Mouse (Mus musculus) MEL (cell line): Measurements from ENCODE around the gene Ano10. TPM values are rescaled to one million over a fixed set of nuclear protein-coding genes. Genes with fewer than 3 reads are reported as not detected.

Experiments
- DNase-seq: peaks from one replicate; pipeline ENCODE4 v3.0.0; 2011; ENCODE audit warnings: low read depth, low spot score
- H3K27ac ChIP-seq: 2 replicates; pipeline ENCODE4 v1.5.1; 2012; ENCODE audit warnings: low read depth, mild to moderate bottlenecking, control low read depth, low read length, moderate library complexity; ENCODE audit not compliant: control insufficient read depth
- H3K27me3 ChIP-seq, 2 experiments: fragments of 150-350 bp in 1 of 2; sonication (generic) in 1 of 2; 2 replicates each; pipeline ENCODE4 v1.6.1; 2012; ENCODE audit warnings: low read length in 2 of 2, mild to moderate bottlenecking in 2 of 2, improper control_type of control experiment in 1 of 2, moderate library complexity in 1 of 2; ENCODE audit not compliant: insufficient read depth in 2 of 2, control insufficient read depth in 1 of 2
- H3K36me3 ChIP-seq, 2 experiments: 2 replicates each; pipeline ENCODE4 v1.6.1; 2012 to 2014; ENCODE audit warnings: low read length in 2 of 2, improper control_type of control experiment in 1 of 2, inconsistent platforms in 1 of 2, mild to moderate bottlenecking in 1 of 2; ENCODE audit not compliant: insufficient read depth in 2 of 2, control insufficient read depth in 1 of 2
- H3K4me1 ChIP-seq, 2 experiments: fragments of 150-350 bp in 1 of 2; sonication (generic) in 1 of 2; 2 replicates each; pipeline ENCODE4 v1.6.1; 2012; ENCODE audit warnings: low read length in 2 of 2, improper control_type of control experiment in 1 of 2, mild to moderate bottlenecking in 1 of 2; ENCODE audit not compliant: insufficient read depth in 2 of 2, control insufficient read depth in 1 of 2
- H3K4me3 ChIP-seq, 2 experiments: fragments of 150-350 bp in 1 of 2; sonication (generic) in 1 of 2; 2 replicates each; pipeline ENCODE4 v1.5.1; 2012; ENCODE audit warnings: low read depth in 2 of 2, low read length in 2 of 2, mild to moderate bottlenecking in 2 of 2, moderate library complexity in 2 of 2, control low read depth in 1 of 2, improper control_type of control experiment in 1 of 2; ENCODE audit not compliant: control insufficient read depth in 1 of 2, insufficient read depth in 1 of 2
- H3K79me2 ChIP-seq: 2 replicates; pipeline ENCODE4 v1.6.1; 2012; ENCODE audit warnings: mild to moderate bottlenecking, low read length, moderate library complexity; ENCODE audit not compliant: control insufficient read depth, poor library complexity, insufficient read depth
- H3K9ac ChIP-seq: 2 replicates; pipeline ENCODE4 v1.6.1; 2012; ENCODE audit warnings: low read depth, mild to moderate bottlenecking, control low read depth, low read length, moderate library complexity; ENCODE audit not compliant: control insufficient read depth, poor library complexity, severe bottlenecking
- H3K9me3 ChIP-seq: fragments of 150-350 bp; sonication (generic); replicated peaks from 2 replicates; pipeline ENCODE4 v1.6.1; 2012; ENCODE audit warnings: mild to moderate bottlenecking, low read length, improper control_type of control experiment, moderate library complexity; ENCODE audit not compliant: insufficient read depth
- CHD1 ChIP-seq: IDR thresholded peaks from 2 replicates; pipeline ENCODE4 v1.6.1; 2012; ENCODE audit warnings: low read depth, mild to moderate bottlenecking, inconsistent platforms, low read length, improper control_type of control experiment
- ETS1 ChIP-seq: IDR thresholded peaks from 2 replicates; pipeline ENCODE4 v1.6.1; 2012; ENCODE audit warnings: low read depth, mild to moderate bottlenecking, inconsistent platforms, low read length, improper control_type of control experiment, moderate library complexity
- KAT2A ChIP-seq: conservative IDR thresholded peaks from 2 replicates; pipeline ENCODE4 v1.6.1; 2012; ENCODE audit warnings: low read depth, low read length, improper control_type of control experiment, inconsistent platforms
- MAZ ChIP-seq: IDR thresholded peaks from 2 replicates; pipeline ENCODE4 v1.6.1; 2012; ENCODE audit warnings: low read depth, mild to moderate bottlenecking, inconsistent platforms, low read length, improper control_type of control experiment
- MEF2A ChIP-seq: IDR thresholded peaks from 2 replicates; pipeline ENCODE4 v1.6.1; 2014; ENCODE audit warnings: low read depth, mild to moderate bottlenecking, inconsistent platforms, low read length, improper control_type of control experiment; ENCODE audit not compliant: poor library complexity, insufficient replicate concordance, severe bottlenecking; ENCODE audit errors: extremely low read depth
- MXI1 ChIP-seq: IDR thresholded peaks from 2 replicates; pipeline ENCODE4 v1.6.1; 2011; ENCODE audit warnings: mild to moderate bottlenecking, low read depth, low read length, improper control_type of control experiment
- NRF1 ChIP-seq: IDR thresholded peaks from 2 replicates; pipeline ENCODE4 v1.6.1; 2014; ENCODE audit warnings: low read depth, mild to moderate bottlenecking, inconsistent platforms, low read length, improper control_type of control experiment, moderate library complexity; ENCODE audit not compliant: poor library complexity, insufficient read depth, severe bottlenecking
- POLR2A ChIP-seq, 2 experiments: IDR thresholded peaks; 2 replicates each; pipeline ENCODE4 v1.6.1; 2011 to 2012; ENCODE audit warnings: low read length in 2 of 2, mild to moderate bottlenecking in 2 of 2, control low read depth in 1 of 2, improper control_type of control experiment in 1 of 2, low read depth in 1 of 2, moderate library complexity in 1 of 2; ENCODE audit not compliant: control insufficient read depth in 1 of 2, insufficient read depth in 1 of 2, poor library complexity in 1 of 2
- SIN3A ChIP-seq: IDR thresholded peaks from 2 replicates; pipeline ENCODE4 v1.6.1; 2012; ENCODE audit warnings: low read length, improper control_type of control experiment, inconsistent platforms
- SMC3 ChIP-seq: IDR thresholded peaks from 2 replicates; pipeline ENCODE4 v1.6.1; 2011; ENCODE audit warnings: low read depth, low read length, improper control_type of control experiment
- TAL1 ChIP-seq: IDR thresholded peaks from 2 replicates; pipeline ENCODE4 v1.6.1; 2012; ENCODE audit warnings: mild to moderate bottlenecking, inconsistent platforms, low read length, moderate library complexity, mixed read lengths
- TBP ChIP-seq: IDR thresholded peaks from 2 replicates; pipeline ENCODE4 v1.8.0; 2011; ENCODE audit warnings: low read depth, low read length, improper control_type of control experiment
- TCF12 ChIP-seq: IDR thresholded peaks from 2 replicates; pipeline ENCODE4 v1.6.1; 2014; ENCODE audit warnings: low read depth, mild to moderate bottlenecking, inconsistent platforms, low read length, improper control_type of control experiment, moderate library complexity
- USF1 ChIP-seq: IDR thresholded peaks from 2 replicates; pipeline ENCODE4 v1.6.1; 2014; ENCODE audit warnings: low read depth, mild to moderate bottlenecking, inconsistent platforms, low read length, improper control_type of control experiment, moderate library complexity
- ZC3H11A ChIP-seq: IDR thresholded peaks from 2 replicates; pipeline ENCODE4 v1.6.1; 2012; ENCODE audit warnings: low read depth, mild to moderate bottlenecking, inconsistent platforms, low read length, improper control_type of control experiment
- ZKSCAN1 ChIP-seq: IDR thresholded peaks from 2 replicates; pipeline ENCODE4 v1.6.1; 2012; ENCODE audit warnings: low read depth, mild to moderate bottlenecking, inconsistent platforms, low read length, improper control_type of control experiment, moderate library complexity
- polyA plus RNA-seq, 2 experiments: library from polyadenylated mRNA; stranded (reverse) in 1 of 2; unstranded in 1 of 2; fragments of >175 nt in 1 of 2; fragments of >200 nt in 1 of 2; gene quantifications; 2 replicates each; pipeline versions ENCODE4 v1.2.1 to v1.2.4; 2012; ENCODE audit warnings: low replicate concordance in 2 of 2, low read depth in 1 of 2; ENCODE audit not compliant: insufficient read length in 2 of 2, insufficient read depth in 1 of 2, missing spikeins in 1 of 2
- total RNA-seq: library from RNA; depleted of rRNA; stranded (reverse); fragments of 300-350 nt; gene quantifications from 2 replicates; pipeline ENCODE4 v1.2.3, GENCODE M21; 2012

Ano10 gene
- total and polyA plus RNA-seq, 3 experiments: 0.54 to 3.1 TPM; not detected in 1

- TF ChIP-seq MEF2A (no peak), TBP (no peak), KAT2A (no peak), TAL1 (no peak), ZKSCAN1 (no peak), ZC3H11A (no peak), CHD1 (no peak), USF1 (no peak), MAZ (no peak), SIN3A (no peak), ETS1 (no peak), POLR2A (IDR thresholded peaks at IDR 0.05; ENCODE audit: control insufficient read depth in 1 of 2, insufficient read depth in 1 of 2, low read depth in 1 of 2, low read length in 2 of 2, poor library complexity in 1 of 2) (no peak), NRF1 (no peak), TCF12 (no peak)
- Histone ChIP-seq H3K36me3 (no peaks in the 10 kb centered on the region), H3K9ac (no peak overlapping the region), H3K27ac (no peak overlapping the region), H3K79me2 (no peaks in the 10 kb centered on the region), H3K4me1 (no peaks in the 10 kb centered on the region), H3K27me3 (no peaks in the 10 kb centered on the region), H3K9me3 (no peaks in the 10 kb centered on the region), H3K4me3 (no peak overlapping the region)
- DNase-seq: no peak
Observed at GRCm38 (mm10) chr9:122274346-122274745, 19.9 kb downstream of the Ano10 start.

GRCm38 (mm10) chr9:122273879-122274278 is 20.3 kb downstream of the Ano10 start:
- Histone ChIP-seq H3K4me1 (no peaks in the 10 kb centered on the region), H3K36me3 (no peaks in the 10 kb centered on the region), H3K9me3 (no peaks in the 10 kb centered on the region), H3K9ac (no peak overlapping the region), H3K27me3 (no peaks in the 10 kb centered on the region), H3K4me3 (no peak overlapping the region), H3K27ac (no peak overlapping the region), H3K79me2 (no peaks in the 10 kb centered on the region)
- no peak for DNase-seq
- no peak for TF ChIP-seq TBP
- TF ChIP-seq MAZ: no peak
- no peak for TF ChIP-seq SMC3
- no peak for TF ChIP-seq MXI1

GRCm38 (mm10) chr9:122271866-122272265 is 22.4 kb downstream of the Ano10 start:
- H3K9me3 ChIP-seq: no peaks in the 10 kb centered on the region
- TF ChIP-seq MXI1 (no peak), SIN3A (no peak)
- H3K79me2 ChIP-seq: no peaks in the 10 kb centered on the region
- no peak overlapping the region for H3K9ac ChIP-seq
- H3K4me1 ChIP-seq: no peaks in the 10 kb centered on the region
- H3K27me3 ChIP-seq: no peaks in the 10 kb centered on the region
- no peaks in the 10 kb centered on the region for H3K36me3 ChIP-seq
- DNase-seq: no peak
- no peak overlapping the region for H3K4me3 ChIP-seq
- H3K27ac ChIP-seq: no peak overlapping the region
